Mouse (Mus musculus): ENCODE measurements around the gene Rapgefl1. TPM values are rescaled to one million over a fixed set of nuclear protein-coding genes. Genes with fewer than 3 reads are reported as not detected.

Rapgefl1 gene
- total RNA-seq, 1 experiment: 0.98 TPM

DNA sequence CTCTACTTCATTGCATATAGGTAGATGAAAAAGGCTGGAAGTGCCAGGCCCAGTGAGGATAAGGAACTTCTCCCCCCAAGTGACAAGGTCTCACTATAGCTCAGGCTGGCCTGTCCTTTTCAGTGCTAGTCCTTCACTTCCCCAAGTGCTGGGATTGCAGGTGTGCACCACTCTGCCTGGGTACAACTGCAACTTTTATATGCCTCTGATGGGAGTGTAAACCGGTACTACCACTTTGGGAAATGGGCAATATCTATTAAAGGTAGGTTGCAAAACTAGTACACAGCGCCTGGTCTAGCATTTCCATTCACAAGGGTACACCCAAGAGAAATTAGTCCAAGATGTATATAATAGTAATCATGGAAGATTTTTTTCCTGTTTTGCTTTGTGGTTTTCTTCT is 18.1 kb downstream of the Rapgefl1 start:
- Histone ChIP-seq H3K27ac (ENCODE audit: insufficient read depth, low read depth, low read length, poor library complexity, severe bottlenecking) (no peak overlapping the region), H3K36me3 (ENCODE audit: control insufficient read depth, insufficient read depth, low read length, poor library complexity, severe bottlenecking) (no peaks in the 10 kb centered on the region), H3K9me3 (ENCODE audit: control insufficient read depth, insufficient read depth, low read depth, low read length) (no peaks in the 10 kb centered on the region), H3K4me1 (ENCODE audit: control insufficient read depth in 2 of 2, insufficient read depth in 2 of 2, low read length in 2 of 2, poor library complexity in 1 of 2) (peaks cover 3 to 12% of the 10 kb centered on the region in 2 experiments; a peak in 2 of 4 replicates), H3K9ac (ENCODE audit: insufficient read depth, low read depth, low read length, poor library complexity, severe bottlenecking) (no peak overlapping the region), H3K4me3 (ENCODE audit: insufficient read depth in 1 of 2, low read depth in 1 of 2, low read length in 2 of 2, poor library complexity in 1 of 2, severe bottlenecking in 1 of 2) (no peak overlapping the region)
- in situ Hi-C loops (cut with MboI; ENCODE audit: low sequenced_read_pairs in 2 of 2, unreplicated experiment in 2 of 2): no loop called here
- no peak for DNase-seq (ENCODE audit: low read depth, low spot score)
- TF ChIP-seq CHD2 (IDR thresholded peaks at IDR 0.05; ENCODE audit: low read depth, low read length): no peak
- TF ChIP-seq ZC3H11A (IDR thresholded peaks at IDR 0.05; ENCODE audit: borderline replicate concordance, low read depth, low read length): no peak

DNA sequence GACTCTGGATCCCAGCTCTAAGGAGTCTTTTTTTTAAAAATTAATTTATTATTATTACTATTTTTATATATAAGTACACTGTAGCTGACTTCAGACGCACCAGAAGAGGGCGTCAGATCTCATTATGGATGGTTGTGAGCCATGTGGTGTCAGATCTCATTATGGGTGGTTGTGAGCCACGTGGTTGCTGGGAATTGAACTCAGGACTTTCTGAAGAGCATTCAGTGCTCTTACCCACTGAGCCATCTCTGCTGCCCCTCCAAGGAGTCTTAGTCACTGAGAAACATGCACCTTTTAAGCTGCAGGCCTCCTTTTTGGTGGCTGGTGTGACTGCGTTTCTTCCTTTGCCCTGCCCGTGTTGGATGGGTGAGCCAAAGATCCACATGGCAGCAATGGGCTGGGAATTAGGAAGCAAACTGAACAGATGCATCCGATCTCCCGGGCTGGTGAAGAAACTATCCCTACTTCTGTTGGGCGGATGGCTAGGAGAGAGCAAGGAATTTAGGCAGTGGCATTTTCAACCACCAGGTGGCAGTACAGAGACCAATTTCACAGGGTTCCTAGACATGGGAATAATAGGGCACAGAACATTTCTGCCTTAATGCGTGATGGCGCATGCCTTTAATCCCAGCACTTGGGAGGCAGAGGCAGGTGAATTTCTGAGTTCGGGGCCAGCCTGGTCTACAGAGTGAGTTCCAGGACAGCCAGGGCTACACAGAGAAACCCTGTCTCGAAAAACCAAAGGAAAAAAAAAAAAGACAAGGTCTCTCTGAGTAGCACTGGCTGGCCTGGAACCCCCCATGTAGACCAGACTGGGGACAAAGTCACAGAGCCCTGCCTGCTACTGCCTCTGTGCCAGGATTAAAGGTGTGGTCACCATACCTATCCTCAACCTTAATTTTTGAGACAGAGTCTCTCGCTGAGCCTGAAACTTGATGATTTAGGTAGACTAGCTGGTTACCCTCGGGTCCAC is 22.5 kb downstream of the Rapgefl1 start:
- Histone ChIP-seq H3K9ac (ENCODE audit: insufficient read depth, low read depth, low read length, poor library complexity, severe bottlenecking) (peak overlapping the region; percentile 72), H3K4me1 (ENCODE audit: control insufficient read depth in 2 of 2, insufficient read depth in 2 of 2, low read length in 2 of 2, poor library complexity in 1 of 2) (peaks cover 0 to 7% of the 10 kb centered on the region in 2 experiments; a peak in 2 of 4 replicates), H3K9me3 (ENCODE audit: control insufficient read depth, insufficient read depth, low read depth, low read length) (no peaks in the 10 kb centered on the region), H3K27ac (ENCODE audit: insufficient read depth, low read depth, low read length, poor library complexity, severe bottlenecking) (peak overlapping the region; percentile 44; the same call in 1 of the 2 replicates), H3K4me3 (ENCODE audit: insufficient read depth in 1 of 2, low read depth in 1 of 2, low read length in 2 of 2, poor library complexity in 1 of 2, severe bottlenecking in 1 of 2) (0 out of 4 replicates have a peak overlapping the region, but pooled peaks of 1 of the 2 experiments have one; percentile 2), H3K36me3 (ENCODE audit: control insufficient read depth, insufficient read depth, low read length, poor library complexity, severe bottlenecking) (no peaks in the 10 kb centered on the region)
- peak; percentile 93 for DNase-seq (ENCODE audit: low read depth, low spot score)
- TF ChIP-seq CHD2 (IDR thresholded peaks at IDR 0.05; ENCODE audit: low read depth, low read length): no peak
- TF ChIP-seq ZC3H11A (IDR thresholded peaks at IDR 0.05; ENCODE audit: borderline replicate concordance, low read depth, low read length): 0 out of 2 replicates have a peak, but pooled peaks have one; percentile 12
- TF ChIP-seq ZNF384 (IDR thresholded peaks at IDR 0.05; ENCODE audit: low read depth, low read length): peak; percentile 56; the same call in 1 of the 2 replicates
- in situ Hi-C loops (cut with MboI; ENCODE audit: low sequenced_read_pairs in 2 of 2, unreplicated experiment in 2 of 2): no loop called here

DNA sequence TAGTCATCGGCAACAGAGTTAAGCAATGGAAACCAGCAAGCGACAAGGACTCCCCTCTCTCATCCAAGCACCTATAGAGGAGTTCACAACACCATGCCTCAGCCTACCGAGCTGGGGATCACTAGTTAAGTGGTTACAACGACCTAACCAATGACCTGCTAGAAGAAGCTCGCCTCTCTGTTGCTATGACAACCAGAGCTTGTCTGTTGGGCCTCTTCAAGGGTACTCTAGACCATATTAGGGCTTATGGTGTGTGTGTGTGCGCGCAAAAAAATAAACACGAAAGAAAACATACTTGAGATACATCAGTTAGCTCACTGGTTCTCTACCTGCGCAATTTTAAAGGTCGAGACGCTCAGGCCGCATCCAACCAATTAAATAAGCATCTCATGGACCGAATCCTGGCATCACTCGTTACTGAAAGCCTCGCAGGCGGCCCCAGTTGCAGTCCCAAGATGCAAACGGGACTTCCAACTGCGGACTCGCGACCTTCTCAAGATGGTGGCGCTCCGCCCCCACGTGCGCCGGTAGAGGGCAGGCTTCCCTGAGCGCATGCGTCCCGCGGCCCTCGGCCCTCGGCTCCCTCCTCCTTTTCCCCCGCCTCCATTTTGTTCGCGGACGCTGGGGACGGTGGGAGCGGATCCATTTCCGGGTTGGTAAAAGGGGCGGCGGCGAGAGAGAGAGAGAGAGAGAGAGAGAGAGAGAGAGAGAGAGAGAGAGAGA is 26.6 kb downstream of the Rapgefl1 start, which contains the start of gene Wipf2:
Gene Wipf2, plus strand, starts transcription at position 611 of the 723 bp plus-strand sequence.
- H3K9me3 ChIP-seq (ENCODE audit: control insufficient read depth, insufficient read depth, low read depth, low read length): no peaks in the 10 kb centered on the region
- peak; percentile 94 for DNase-seq (ENCODE audit: low read depth, low spot score)
- H3K36me3 ChIP-seq (ENCODE audit: control insufficient read depth, insufficient read depth, low read length, poor library complexity, severe bottlenecking): 0 out of 2 replicates have a peak, but pooled peaks cover 4% of the 10 kb centered on the region
- peak within 1 kb of the TSS; percentile 89 for H3K27ac ChIP-seq (ENCODE audit: insufficient read depth, low read depth, low read length, poor library complexity, severe bottlenecking)
- H3K4me1 ChIP-seq (ENCODE audit: control insufficient read depth in 2 of 2, insufficient read depth in 2 of 2, low read length in 2 of 2, poor library complexity in 1 of 2): peaks cover 0 to 4% of the 10 kb centered on the region in 2 experiments; a peak in 2 of 4 replicates
- TF ChIP-seq CHD2 (IDR thresholded peaks at IDR 0.05; ENCODE audit: low read depth, low read length): no peak
- peak; percentile 78 for TF ChIP-seq HCFC1 (IDR thresholded peaks at IDR 0.05; ENCODE audit: borderline replicate concordance, insufficient read depth, low read length)
- TF ChIP-seq MAFK (IDR thresholded peaks at IDR 0.05; ENCODE audit: insufficient read depth, low read depth, low read length): no peak
- TF ChIP-seq ZC3H11A (IDR thresholded peaks at IDR 0.05; ENCODE audit: borderline replicate concordance, low read depth, low read length): no peak
- TF ChIP-seq ZNF384 (IDR thresholded peaks at IDR 0.05; ENCODE audit: low read depth, low read length): peak; percentile 23; the same call in 1 of the 2 replicates
- in situ Hi-C loops (cut with MboI; ENCODE audit: low sequenced_read_pairs in 2 of 2, unreplicated experiment in 2 of 2): no loop called here
- H3K4me3 ChIP-seq (ENCODE audit: insufficient read depth in 1 of 2, low read depth in 1 of 2, low read length in 2 of 2, poor library complexity in 1 of 2, severe bottlenecking in 1 of 2): peak within 1 kb of the TSS; percentile 89
- H3K9ac ChIP-seq (ENCODE audit: insufficient read depth, low read depth, low read length, poor library complexity, severe bottlenecking): peak within 1 kb of the TSS; percentile 89

DNA sequence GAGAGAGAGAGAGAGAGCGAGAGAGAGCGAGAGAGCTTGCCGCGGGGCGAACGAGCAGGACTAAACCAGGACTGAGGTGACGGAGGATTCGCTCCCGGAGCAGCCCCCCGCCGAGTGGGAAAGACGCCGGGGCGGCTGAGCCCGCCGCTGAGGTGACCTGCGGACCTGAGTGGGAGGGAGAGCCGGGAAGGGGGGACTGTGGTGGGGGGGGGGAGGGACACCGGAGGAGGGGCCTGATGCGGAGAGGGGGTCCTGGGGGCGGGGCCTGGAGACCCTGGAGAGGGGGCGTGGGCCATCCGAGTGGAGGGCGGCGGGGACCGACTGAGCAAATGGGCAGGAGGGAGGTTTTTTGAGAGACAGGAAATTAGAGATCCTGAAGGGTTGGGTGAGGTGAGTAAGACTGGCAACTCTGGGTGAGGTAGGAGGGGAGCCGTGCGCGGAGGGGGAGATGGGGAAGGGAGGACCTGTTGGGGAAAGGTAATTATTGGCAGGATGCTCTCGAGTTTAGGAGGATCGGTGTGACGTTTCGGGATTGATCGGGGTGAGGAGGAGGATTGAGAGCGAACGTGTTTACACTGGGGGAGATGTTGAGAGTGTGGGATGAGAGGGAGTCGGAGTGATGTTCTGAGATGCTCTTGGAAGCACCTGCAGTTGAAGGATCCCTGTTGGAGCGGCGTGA is 27.3 kb downstream of the Rapgefl1 start:
- Histone ChIP-seq H3K4me3 (ENCODE audit: insufficient read depth in 1 of 2, low read depth in 1 of 2, low read length in 2 of 2, poor library complexity in 1 of 2, severe bottlenecking in 1 of 2) (peak overlapping the region; percentile 89), H3K9ac (ENCODE audit: insufficient read depth, low read depth, low read length, poor library complexity, severe bottlenecking) (peak overlapping the region; percentile 89), H3K9me3 (ENCODE audit: control insufficient read depth, insufficient read depth, low read depth, low read length) (no peaks in the 10 kb centered on the region), H3K4me1 (ENCODE audit: control insufficient read depth in 2 of 2, insufficient read depth in 2 of 2, low read length in 2 of 2, poor library complexity in 1 of 2) (peaks cover 0 to 2% of the 10 kb centered on the region in 2 experiments; a peak in 2 of 4 replicates), H3K36me3 (ENCODE audit: control insufficient read depth, insufficient read depth, low read length, poor library complexity, severe bottlenecking) (0 out of 2 replicates have a peak, but pooled peaks cover 4% of the 10 kb centered on the region), H3K27ac (ENCODE audit: insufficient read depth, low read depth, low read length, poor library complexity, severe bottlenecking) (peak overlapping the region; percentile 89)
- in situ Hi-C loops (cut with MboI; ENCODE audit: low sequenced_read_pairs in 2 of 2, unreplicated experiment in 2 of 2): no loop called here
- DNase-seq (ENCODE audit: low read depth, low spot score): peak; percentile 70
- TF ChIP-seq CHD2 (IDR thresholded peaks at IDR 0.05; ENCODE audit: low read depth, low read length) (no peak), ZC3H11A (IDR thresholded peaks at IDR 0.05; ENCODE audit: borderline replicate concordance, low read depth, low read length) (no peak), MAFK (IDR thresholded peaks at IDR 0.05; ENCODE audit: insufficient read depth, low read depth, low read length) (no peak), ZNF384 (IDR thresholded peaks at IDR 0.05; ENCODE audit: low read depth, low read length) (no peak)
